Mouse (Mus musculus) kidney, embryonic 14.5 days (tissue): ENCODE data around the gene Gm21958. TPM values are rescaled to one million over a fixed set of nuclear protein-coding genes. Genes with fewer than 3 reads are reported as not detected.

Experiments
- ATAC-seq: fragments of 200-750 bp; cut with Nextera tagmentation; 2 replicates; pipeline ENCODE4 v1.8.0; 2017; ENCODE audit warnings: moderate number of reproducible peaks, mild to moderate bottlenecking, moderate TSS enrichment, moderate library complexity; ENCODE audit not compliant: low FRiP score, low TSS enrichment
- H3K27ac ChIP-seq: fragments of 300-500 bp; sonication (generic); 2 replicates; pipeline ENCODE4 v1.5.1; 2014; ENCODE audit warnings: low read depth, mild to moderate bottlenecking, low read length, moderate library complexity, mixed read lengths
- H3K27me3 ChIP-seq: fragments of 300-500 bp; sonication (generic); 2 replicates; pipeline ENCODE4 v1.6.1; 2014; ENCODE audit warnings: mild to moderate bottlenecking, low read length; ENCODE audit not compliant: control insufficient read depth, insufficient read depth
- H3K36me3 ChIP-seq: fragments of 300-500 bp; sonication (generic); 2 replicates; pipeline ENCODE4 v1.6.1; 2014; ENCODE audit warnings: low read length, mixed read lengths; ENCODE audit not compliant: control insufficient read depth, insufficient read depth
- H3K4me1 ChIP-seq: fragments of 300-500 bp; sonication (generic); 2 replicates; pipeline ENCODE4 v1.6.1; 2014; ENCODE audit warnings: low read length, mixed read lengths; ENCODE audit not compliant: control insufficient read depth, insufficient read depth
- H3K4me2 ChIP-seq: fragments of 300-500 bp; sonication (generic); replicated peaks from 2 replicates; pipeline ENCODE4 v1.6.1; 2014; ENCODE audit warnings: low read depth, mild to moderate bottlenecking, low read length
- H3K4me3 ChIP-seq: fragments of 300-500 bp; sonication (generic); 2 replicates; pipeline ENCODE4 v1.5.1; 2014; ENCODE audit warnings: mild to moderate bottlenecking, low read length
- H3K9ac ChIP-seq: fragments of 300-500 bp; sonication (generic); 2 replicates; pipeline ENCODE4 v1.6.1; 2014; ENCODE audit warnings: low read depth, mild to moderate bottlenecking, low read length, moderate library complexity
- H3K9me3 ChIP-seq: fragments of 300-500 bp; sonication (generic); 2 replicates; pipeline ENCODE4 v1.6.1; 2016; ENCODE audit warnings: low read length; ENCODE audit not compliant: control insufficient read depth
- WGBS: fragments of 180-500 bp; shearing (Covaris S2); extraction: QIAGEN DNeasy Blood & Tissue Kit; methylation state at CpG from one replicate; pipeline ENCODE4 v1.1.7; 2014; 5-methylcytosine and 5-hydroxymethylcytosine counted together
- polyA plus RNA-seq: library from polyadenylated mRNA; unstranded; fragments of >200 nt; fragmentation: Nextera tagmentation; extraction: Ambion mirVana; gene quantifications from 2 replicates; pipeline ENCODE4 v1.2.1, GENCODE M21; 2014

Gm21958 gene
- polyA plus RNA-seq, 1 experiment from 2014 or later, result 2.8 TPM

- peak; percentile 32; the same call in 1 of the 2 replicates for ATAC-seq
- Histone ChIP-seq H3K4me3 (no peak overlapping the region), H3K4me2 (no peak overlapping the region), H3K4me1 (no peaks in the 10 kb centered on the region), H3K27me3 (no peaks in the 10 kb centered on the region), H3K27ac (no peak overlapping the region), H3K9me3 (no peaks in the 10 kb centered on the region), H3K36me3 (no peaks in the 10 kb centered on the region), H3K9ac (no peak overlapping the region)
- 61% methylated on average over 13 of the region's 13 CpGs for WGBS
Measured at GRCm38 (mm10) chr3:54672557-54673529, 41.3 kb downstream of the Gm21958 start.

GRCm38 (mm10) chr3:54672111-54672510 is 42.0 kb downstream of the Gm21958 start:
- 79% methylated on average over 3 of the region's 3 CpGs for WGBS

GRCm38 (mm10) chr3:54669559-54669958 is 44.6 kb downstream of the Gm21958 start:
- Histone ChIP-seq H3K9me3 (no peaks in the 10 kb centered on the region), H3K36me3 (no peaks in the 10 kb centered on the region), H3K27ac (no peak overlapping the region), H3K9ac (no peak overlapping the region), H3K27me3 (no peaks in the 10 kb centered on the region), H3K4me3 (no peak overlapping the region), H3K4me2 (no peak overlapping the region), H3K4me1 (no peaks in the 10 kb centered on the region)
- no peak for ATAC-seq
- 86% methylated on average over 6 of the region's 6 CpGs for WGBS

More at GRCm38 (mm10) chr3:54672111-54672510, 42.0 kb downstream of the Gm21958 start:
- Histone ChIP-seq H3K4me1 (no peaks in the 10 kb centered on the region), H3K9ac (no peak overlapping the region), H3K4me2 (no peak overlapping the region), H3K27ac (no peak overlapping the region), H3K4me3 (no peak overlapping the region), H3K9me3 (no peaks in the 10 kb centered on the region), H3K27me3 (no peaks in the 10 kb centered on the region), H3K36me3 (no peaks in the 10 kb centered on the region)
- no peak for ATAC-seq

- Histone ChIP-seq H3K9ac (no peak overlapping the region), H3K4me2 (no peak overlapping the region), H3K27ac (no peak overlapping the region), H3K36me3 (no peaks in the 10 kb centered on the region), H3K4me3 (no peak overlapping the region), H3K27me3 (no peaks in the 10 kb centered on the region), H3K4me1 (no peaks in the 10 kb centered on the region), H3K9me3 (no peaks in the 10 kb centered on the region)
- WGBS, result 88% methylated on average over 6 of the region's 6 CpGs
- ATAC-seq, result no peak
Measured at GRCm38 (mm10) chr3:54668722-54669121, 45.4 kb downstream of the Gm21958 start.

- no peaks in the 10 kb centered on the region for H3K9me3 ChIP-seq
- no peak overlapping the region for H3K4me2 ChIP-seq
- H3K4me3 ChIP-seq, result no peak overlapping the region
- no peak for ATAC-seq
- H3K4me1 ChIP-seq, result no peaks in the 10 kb centered on the region
- H3K27ac ChIP-seq, result no peak overlapping the region
- 87% methylated on average over 3 of the region's 3 CpGs for WGBS
- H3K27me3 ChIP-seq, result no peaks in the 10 kb centered on the region
- no peaks in the 10 kb centered on the region for H3K36me3 ChIP-seq
- H3K9ac ChIP-seq, result no peak overlapping the region
Measured at GRCm38 (mm10) chr3:54668141-54668540, 46.0 kb downstream of the Gm21958 start.

Other genes with a start within 250 kb of the Gm21958 start
- 84.4 and 121 TPM in 2 replicates for gene Supt20, start 21.5 kb downstream of the Gm21958 start, polyA plus RNA-seq
- 182 and 185 TPM in 2 replicates for gene Exosc8, start 21.0 kb upstream of the Gm21958 start, polyA plus RNA-seq
- 62.7 and 66.3 TPM in 2 replicates for gene Alg5, start 21.2 kb upstream of the Gm21958 start, polyA plus RNA-seq
- 1.8 and 1.9 TPM in 2 replicates for gene Smad9, start 41.2 kb upstream of the Gm21958 start, polyA plus RNA-seq
- 50.7 and 60.1 TPM in 2 replicates for gene Rfxap, start 93.4 kb upstream of the Gm21958 start, polyA plus RNA-seq
- gene Sertm1, start 201.5 kb upstream of the Gm21958 start, polyA plus RNA-seq, result 0.14 TPM in 1 of 2 replicates, not detected in the other